Comparison of ENCODE assay signal across 21 mouse cellular contexts in genomic region chr2:117524437-117524836, GRCm38 (mm10).
DNase-seq lines count a peak whose midpoint lies in the region; ATAC-seq and TF ChIP-seq lines count a peak whose summit lies in the region.
"Had no signal": no experiment of that assay in that cellular context is flagged by ENCODE, and none has a peak within 500 bp of the region (broad histone marks: within the 10 kb centered on the region; RNA-seq: fewer than 3 reads in every experiment).

No protein-coding gene starts in this region.

- DNase-seq in lung, postnatal 0 days (ENCODE audit: low spot score) = peak; percentile 82
- peak; percentile 46 for DNase-seq in lung, postnatal 14 days
- DNase-seq in lung, postnatal 36 days = peak; percentile 53
- DNase-seq in frontal cortex, postnatal 36 days (ENCODE audit: low spot score in 2 of 2) = no peak
- DNase-seq: adrenal gland, adult 2 months; adrenal gland, postnatal 10 days; adrenal gland, postnatal 25 days; cerebellum, adult 11 months; cerebellum, adult 18-20 months; cerebellum, adult 8-10 months; cerebellum, adult 9-11 months; cerebellum, postnatal 14 days; cerebellum, postnatal 36 days had no signal

- H3K9me3 ChIP-seq in lung, embryonic 16.5 days (ENCODE audit: control insufficient read depth, low read length) = no peaks in the 10 kb centered on the region
- no peaks in the 10 kb centered on the region for H3K9me3 ChIP-seq in lung, postnatal 0 days (ENCODE audit: low read length)
- H3K9me3 ChIP-seq in intestine, embryonic 15.5 days = no peaks in the 10 kb centered on the region
- no peaks in the 10 kb centered on the region for H3K9me3 ChIP-seq in forebrain, embryonic 15.5 days
- H3K9me3 ChIP-seq in intestine, postnatal 0 days (ENCODE audit: control insufficient read depth) = no peaks in the 10 kb centered on the region
- H3K9me3 ChIP-seq: embryonic facial prominence, embryonic 10.5 days; embryonic facial prominence, embryonic 12.5 days; forebrain, embryonic 13.5 days had no signal

- H3K9ac ChIP-seq in lung, embryonic 16.5 days (ENCODE audit: low read length) = no peak overlapping the region
- H3K9ac ChIP-seq in lung, postnatal 0 days (replicated peaks; ENCODE audit: low read depth) = no peak overlapping the region
- no peak overlapping the region for H3K9ac ChIP-seq in intestine, embryonic 15.5 days
- H3K9ac ChIP-seq in forebrain, embryonic 15.5 days (replicated peaks) = no peak overlapping the region
- H3K9ac ChIP-seq in intestine, postnatal 0 days (ENCODE audit: low read depth, low read length) = no peak overlapping the region
- H3K9ac ChIP-seq: embryonic facial prominence, embryonic 12.5 days; forebrain, embryonic 13.5 days had no signal

- H3K36me3 ChIP-seq in lung, embryonic 16.5 days (ENCODE audit: control insufficient read depth, insufficient read depth, low read length) = no peaks in the 10 kb centered on the region
- no peaks in the 10 kb centered on the region for H3K36me3 ChIP-seq in lung, postnatal 0 days (ENCODE audit: insufficient read depth, low read length)
- H3K36me3 ChIP-seq in intestine, embryonic 15.5 days = no peaks in the 10 kb centered on the region
- no peaks in the 10 kb centered on the region for H3K36me3 ChIP-seq in forebrain, embryonic 15.5 days
- H3K36me3 ChIP-seq in intestine, postnatal 0 days (ENCODE audit: control insufficient read depth, insufficient read depth) = no peaks in the 10 kb centered on the region
- H3K36me3 ChIP-seq: embryonic facial prominence, embryonic 10.5 days; embryonic facial prominence, embryonic 12.5 days had no signal

- no peaks in the 10 kb centered on the region for H3K27me3 ChIP-seq in lung, embryonic 16.5 days (ENCODE audit: control insufficient read depth, insufficient read depth, low read depth, low read length)
- no peaks in the 10 kb centered on the region for H3K27me3 ChIP-seq in lung, postnatal 0 days (replicated peaks; ENCODE audit: insufficient read depth, low read length)
- no peaks in the 10 kb centered on the region for H3K27me3 ChIP-seq in intestine, embryonic 15.5 days (replicated peaks)
- H3K27me3 ChIP-seq in forebrain, embryonic 15.5 days = no peaks in the 10 kb centered on the region
- no peaks in the 10 kb centered on the region for H3K27me3 ChIP-seq in intestine, postnatal 0 days (replicated peaks; ENCODE audit: control insufficient read depth, insufficient read depth, low read length)
- H3K27me3 ChIP-seq: embryonic facial prominence, embryonic 12.5 days; forebrain, embryonic 13.5 days had no signal

- peaks cover 7% of the 10 kb centered on the region for H3K4me1 ChIP-seq in lung, embryonic 16.5 days (replicated peaks; ENCODE audit: control insufficient read depth, insufficient read depth, low read length)
- H3K4me1 ChIP-seq in lung, postnatal 0 days (ENCODE audit: insufficient read depth, low read depth, low read length) = no peaks in the 10 kb centered on the region
- H3K4me1 ChIP-seq in intestine, embryonic 15.5 days (replicated peaks) = no peaks in the 10 kb centered on the region
- H3K4me1 ChIP-seq in forebrain, embryonic 15.5 days = no peaks in the 10 kb centered on the region
- no peaks in the 10 kb centered on the region for H3K4me1 ChIP-seq in intestine, postnatal 0 days (replicated peaks; ENCODE audit: control insufficient read depth, insufficient read depth, low read length)
- H3K4me1 ChIP-seq: embryonic facial prominence, embryonic 10.5 days; embryonic facial prominence, embryonic 12.5 days; forebrain, embryonic 13.5 days had no signal

- WGBS in lung, embryonic 16.5 days = 41% methylated on average over 5 of the region's 5 CpGs
- WGBS in lung, postnatal 0 days = 38% methylated on average over 5 of the region's 5 CpGs
- WGBS in intestine, embryonic 15.5 days = 76% methylated on average over 5 of the region's 5 CpGs
- WGBS in forebrain, embryonic 15.5 days = 77% methylated on average over 5 of the region's 5 CpGs
- WGBS in intestine, postnatal 0 days = 73% methylated on average over 5 of the region's 5 CpGs

- no peak overlapping the region for H3K4me2 ChIP-seq in lung, embryonic 16.5 days (ENCODE audit: low read depth, low read length)
- H3K4me2 ChIP-seq in lung, postnatal 0 days (replicated peaks; ENCODE audit: low read depth, low read length) = no peak overlapping the region
- no peak overlapping the region for H3K4me2 ChIP-seq in intestine, embryonic 15.5 days (replicated peaks)
- no peak overlapping the region for H3K4me2 ChIP-seq in forebrain, embryonic 15.5 days (replicated peaks)
- H3K4me2 ChIP-seq in intestine, postnatal 0 days (replicated peaks; ENCODE audit: low read depth) = no peak overlapping the region
- H3K4me2 ChIP-seq: embryonic facial prominence, embryonic 12.5 days; forebrain, embryonic 13.5 days had no signal

- H3K27ac ChIP-seq in lung, embryonic 16.5 days (ENCODE audit: low read length) = no peak overlapping the region
- H3K27ac ChIP-seq in lung, postnatal 0 days (ENCODE audit: low read length) = no peak overlapping the region
- no peak overlapping the region for H3K27ac ChIP-seq in intestine, embryonic 15.5 days
- H3K27ac ChIP-seq in forebrain, embryonic 15.5 days (replicated peaks) = no peak overlapping the region
- H3K27ac ChIP-seq in intestine, postnatal 0 days (ENCODE audit: low read depth, low read length) = no peak overlapping the region
- H3K27ac ChIP-seq: embryonic facial prominence, embryonic 10.5 days; embryonic facial prominence, embryonic 12.5 days; forebrain, embryonic 13.5 days had no signal

- H3K4me3 ChIP-seq in lung, embryonic 16.5 days (ENCODE audit: low read length) = no peak overlapping the region
- no peak overlapping the region for H3K4me3 ChIP-seq in lung, postnatal 0 days (ENCODE audit: low read depth, low read length)
- H3K4me3 ChIP-seq in intestine, embryonic 15.5 days (replicated peaks) = no peak overlapping the region
- no peak overlapping the region for H3K4me3 ChIP-seq in forebrain, embryonic 15.5 days
- H3K4me3 ChIP-seq in intestine, postnatal 0 days (ENCODE audit: low read depth, low read length) = no peak overlapping the region
- H3K4me3 ChIP-seq: embryonic facial prominence, embryonic 10.5 days; embryonic facial prominence, embryonic 12.5 days; forebrain, embryonic 13.5 days had no signal

- ATAC-seq in lung, embryonic 16.5 days (ENCODE audit: low read depth) = peak; percentile 68; the same call in 1 of the 2 replicates
- peak; percentile 88 for ATAC-seq in lung, postnatal 0 days
- ATAC-seq in intestine, embryonic 15.5 days = no peak
- no peak for ATAC-seq in forebrain, embryonic 15.5 days (replicated peaks)
- ATAC-seq in intestine, postnatal 0 days = no peak
- ATAC-seq: forebrain, embryonic 13.5 days; forebrain, embryonic 16.5 days had no signal

- TF ChIP-seq CTCF in lung, postnatal 0 days (IDR thresholded peaks at IDR 0.05) = no peak
- TF ChIP-seq CTCF in intestine, postnatal 0 days (IDR thresholded peaks at IDR 0.05; ENCODE audit: low read depth) = no peak

- TF ChIP-seq EP300 in lung, postnatal 0 days (IDR thresholded peaks at IDR 0.05) = no peak

Comparison
In these comparisons a context has a peak if more than half of its experiments do, and no peak if none do; other contexts are left out.
1. ATAC-seq: peak in lung, embryonic 16.5 days (single experiment) and lung, postnatal 0 days (single experiment); none in intestine, embryonic 15.5 days (single experiment), forebrain, embryonic 15.5 days (single experiment) and intestine, postnatal 0 days (single experiment).
2. DNase-seq: peak in lung, postnatal 0 days (single experiment), lung, postnatal 14 days (single experiment) and lung, postnatal 36 days (single experiment); none in frontal cortex, postnatal 36 days (0 of 2).